Mouse (Mus musculus) macrophage (primary cell): ENCODE data around the gene Fam110a. TPM values are rescaled to one million over a fixed set of nuclear protein-coding genes. Genes with fewer than 3 reads are reported as not detected.
"Not testable (repeated sequence)": the region's sequence is repeated elsewhere in the genome, so short reads cannot be mapped to it uniquely, and the experiment has no call there.

Experiments
- H3K27ac ChIP-seq: fragments of 350-480 bp; formaldehyde crosslinking; 2 replicates; pipeline ENCODE4 v1.9.0; 2021
- H3K36me3 ChIP-seq: fragments of 350-480 bp; formaldehyde crosslinking; 2 replicates; pipeline ENCODE4 v1.9.0; 2021; ENCODE audit errors: inconsistent target
- H3K4me3 ChIP-seq: fragments of 350-480 bp; formaldehyde crosslinking; 2 replicates; pipeline ENCODE4 v1.9.0; 2021; ENCODE audit errors: inconsistent target
- H3K79me2 ChIP-seq: fragments of 350-480 bp; formaldehyde crosslinking; 2 replicates; pipeline ENCODE4 v1.9.0; 2021; ENCODE audit errors: inconsistent target
- WGBS: methylation state at CpG from one replicate; pipeline ENCODE4 v1.1.7; 2026; ENCODE audit warnings: inconsistent platforms; ENCODE audit not compliant: missing documents; 5-methylcytosine and 5-hydroxymethylcytosine counted together
- polyA plus RNA-seq: library from polyadenylated mRNA; stranded (reverse); fragments of 250-400 nt; gene quantifications from 3 replicates; pipeline ENCODE4 v1.2.4, GENCODE M21; 2018; ENCODE audit warnings: inconsistent platforms

Fam110a gene
- polyA plus RNA-seq, 1 experiment from 2014 or later = 4.8 TPM

DNA sequence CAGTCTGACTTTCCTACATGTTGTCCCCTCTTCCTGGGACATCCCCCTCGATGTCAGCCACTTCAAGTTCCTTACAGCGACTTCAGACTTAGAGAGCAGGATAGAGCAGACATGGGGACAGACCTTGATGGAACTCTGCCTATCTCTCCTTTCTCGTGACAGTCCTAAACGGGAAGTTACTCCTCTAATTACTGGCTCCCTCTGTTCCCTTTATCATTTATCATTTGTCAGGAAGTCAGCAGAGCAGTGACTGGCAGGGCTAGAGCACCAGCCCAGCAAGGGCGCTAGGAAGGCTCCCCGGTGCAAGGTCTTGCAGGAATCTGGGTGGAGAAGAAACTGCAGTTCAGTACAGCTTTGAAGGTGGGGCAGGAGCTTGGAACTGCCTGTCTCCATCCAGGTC is 22.5 kb upstream of the Fam110a start:
- H3K36me3 ChIP-seq = no peaks in the 10 kb centered on the region
- no peak overlapping the region for H3K27ac ChIP-seq
- H3K79me2 ChIP-seq = no peaks in the 10 kb centered on the region
- H3K4me3 ChIP-seq = no peak overlapping the region
- 7% methylated on average over 6 of the region's 6 CpGs for WGBS

GRCm38 (mm10) chr2:152000735-152001134 is 20.7 kb upstream of the Fam110a start:
- no peaks in the 10 kb centered on the region for H3K79me2 ChIP-seq
- H3K27ac ChIP-seq = no peak overlapping the region
- WGBS = 93% methylated on average over 4 of the region's 6 CpGs
- no peaks in the 10 kb centered on the region for H3K36me3 ChIP-seq
- no peak overlapping the region for H3K4me3 ChIP-seq

DNA sequence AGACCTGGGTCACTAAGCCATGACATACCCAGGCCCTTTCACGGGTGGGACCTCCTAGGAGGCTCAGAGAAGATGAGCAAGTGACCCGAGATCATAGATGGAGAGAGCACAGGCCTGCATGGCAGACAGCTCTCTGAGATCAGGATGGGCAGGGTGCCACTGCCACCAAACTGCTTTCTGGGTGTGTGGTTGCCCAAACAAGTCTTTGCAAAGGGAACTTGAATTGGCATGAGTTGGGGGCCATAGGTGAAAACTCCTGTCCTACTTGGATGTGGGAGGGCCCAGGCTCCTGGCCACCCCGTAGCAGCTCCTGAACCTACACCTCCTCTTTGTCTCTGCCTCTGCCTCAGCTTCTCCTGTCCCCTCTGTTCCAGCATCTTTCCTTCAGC is 20.3 kb upstream of the Fam110a start:
- 74% methylated on average over 3 of the region's 3 CpGs for WGBS
- Histone ChIP-seq H3K4me3 (no peak overlapping the region), H3K27ac (no peak overlapping the region), H3K36me3 (no peaks in the 10 kb centered on the region), H3K79me2 (no peaks in the 10 kb centered on the region)

DNA sequence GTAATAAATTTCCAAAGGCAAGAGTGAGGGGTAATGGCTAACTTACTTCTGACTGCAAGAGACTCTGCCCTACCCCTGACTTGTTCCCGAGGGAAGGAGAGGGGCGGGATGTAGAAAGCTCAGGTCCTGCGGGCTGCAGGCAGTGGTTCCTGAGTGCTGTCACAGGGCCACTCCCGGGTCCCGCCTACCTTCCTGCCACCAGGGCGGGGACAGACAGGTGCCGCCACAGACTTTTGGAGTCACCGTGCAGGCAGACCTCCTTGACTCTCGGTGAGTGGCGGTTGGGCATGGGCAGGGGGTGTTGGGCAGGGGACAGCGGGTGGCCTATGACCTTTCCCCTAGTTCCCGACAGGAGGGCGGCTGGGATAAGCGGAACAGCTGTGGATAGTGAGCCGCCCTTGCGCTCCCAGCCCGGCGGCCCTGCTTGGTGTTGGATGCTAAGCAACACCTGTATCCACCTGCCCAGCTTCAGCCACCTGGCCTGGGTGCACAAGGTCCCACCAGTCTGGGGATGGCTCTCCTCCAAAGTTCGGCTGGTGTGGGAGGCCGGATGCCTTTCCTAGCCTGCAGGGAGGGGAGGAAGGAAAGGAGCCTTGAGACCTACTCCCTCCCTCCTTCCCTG is 19.8 kb upstream of the Fam110a start:
- Histone ChIP-seq H3K36me3 (no peaks in the 10 kb centered on the region), H3K4me3 (no peak overlapping the region), H3K79me2 (no peaks in the 10 kb centered on the region), H3K27ac (no peak overlapping the region)
- 75% methylated on average over 20 of the region's 20 CpGs for WGBS

- Histone ChIP-seq H3K4me3 (no peak overlapping the region), H3K27ac (no peak overlapping the region), H3K36me3 (no peaks in the 10 kb centered on the region), H3K79me2 (no peaks in the 10 kb centered on the region)
- 90% methylated on average over 4 of the region's 4 CpGs for WGBS
Observed at GRCm38 (mm10) chr2:151998932-151999331, 18.9 kb upstream of the Fam110a start.

DNA sequence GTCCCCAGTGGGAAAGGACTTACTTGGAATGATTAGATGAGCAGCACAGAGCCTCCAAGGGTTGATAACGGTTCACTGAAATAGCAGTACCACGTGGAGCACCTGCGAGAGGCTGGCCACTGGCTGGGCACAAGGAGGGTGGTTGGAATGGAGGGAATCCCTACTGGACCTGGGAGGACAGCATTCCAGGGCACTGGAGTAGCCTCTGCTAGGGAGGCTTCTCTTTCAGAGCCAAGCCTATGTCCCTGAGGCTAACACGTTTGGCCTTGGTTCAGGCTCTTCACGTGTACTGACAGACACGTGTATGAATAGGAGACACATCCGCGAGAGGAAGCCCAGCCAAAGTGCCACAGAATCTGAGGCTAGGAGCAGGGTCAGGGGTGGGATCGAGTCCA is 18.5 kb upstream of the Fam110a start:
- WGBS = 92% methylated on average over 9 of the region's 9 CpGs
- no peaks in the 10 kb centered on the region for H3K36me3 ChIP-seq
- H3K4me3 ChIP-seq = no peak overlapping the region
- no peaks in the 10 kb centered on the region for H3K79me2 ChIP-seq
- H3K27ac ChIP-seq = no peak overlapping the region

GRCm38 (mm10) chr2:151997776-151998504 is 17.9 kb upstream of the Fam110a start:
- no peak overlapping the region for H3K4me3 ChIP-seq
- no peaks in the 10 kb centered on the region for H3K79me2 ChIP-seq
- H3K27ac ChIP-seq = no peak overlapping the region
- no peaks in the 10 kb centered on the region for H3K36me3 ChIP-seq
- 88% methylated on average over 8 of the region's 8 CpGs for WGBS

DNA sequence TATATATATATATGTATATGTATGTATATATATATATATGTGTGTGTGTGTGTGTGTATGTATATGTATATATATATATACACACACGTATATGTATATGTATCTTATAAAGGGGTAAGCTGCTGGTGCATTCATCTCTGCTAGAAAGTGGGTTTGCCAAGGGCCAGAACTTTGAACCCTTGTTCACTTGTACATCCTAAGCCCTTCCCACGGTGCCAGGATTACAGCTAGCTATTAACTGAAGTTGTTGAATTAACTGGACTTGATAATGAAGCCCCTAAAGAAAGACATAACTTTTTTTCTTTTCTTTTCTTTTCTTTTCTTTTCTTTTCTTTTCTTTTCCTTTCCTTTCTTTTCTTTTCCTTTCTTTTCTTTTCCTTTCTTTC is 17.2 kb upstream of the Fam110a start:
- 75% methylated on average over 2 of the region's 2 CpGs for WGBS
- H3K4me3 ChIP-seq, H3K36me3 ChIP-seq, H3K79me2 ChIP-seq, H3K27ac ChIP-seq: not testable (repeated sequence)

DNA sequence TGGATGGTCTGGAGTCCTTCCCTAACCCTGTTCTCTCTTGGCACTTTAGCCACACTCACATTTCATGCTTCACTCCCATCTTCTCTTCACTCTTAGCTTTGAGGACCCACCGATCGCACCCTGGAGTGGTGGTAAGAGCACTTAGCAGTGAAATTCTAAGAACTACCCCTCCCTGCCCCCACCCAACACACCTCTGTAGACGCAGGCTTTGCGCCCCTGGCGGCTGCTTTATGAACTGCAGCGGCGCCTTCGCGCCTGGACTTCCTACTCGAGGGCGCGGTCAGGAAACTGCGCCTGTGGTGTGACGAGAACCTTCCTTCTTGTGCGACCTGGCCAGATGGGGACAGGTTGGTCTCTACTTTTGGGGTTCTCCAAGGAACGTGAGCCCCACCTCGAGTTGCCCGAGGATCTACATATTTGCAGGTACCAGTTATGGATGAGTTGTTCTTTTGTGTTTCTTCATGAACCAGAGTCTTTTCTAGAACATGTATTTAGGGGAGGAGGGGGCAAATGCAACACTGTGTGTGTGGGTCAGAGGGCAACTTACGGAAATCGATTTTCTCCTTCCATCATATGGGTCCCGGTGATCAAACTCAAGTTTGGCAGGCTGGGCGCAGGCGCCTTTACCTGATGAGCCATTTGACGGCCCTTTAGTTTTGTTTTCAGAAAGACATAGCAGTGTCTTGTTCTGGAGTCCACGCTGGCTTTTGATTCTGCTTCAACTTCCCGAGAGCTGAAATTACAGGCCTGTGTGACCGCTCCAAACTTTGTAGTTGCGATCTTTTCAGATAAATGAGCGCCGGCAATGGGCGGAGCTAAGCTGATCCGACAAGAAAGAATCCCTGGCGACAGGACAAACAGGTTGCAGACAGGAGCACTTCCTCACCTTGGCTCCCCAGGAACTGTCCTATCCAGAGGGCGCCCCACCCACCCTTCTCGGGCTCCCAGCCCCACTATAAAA is 16.5 kb upstream of the Fam110a start, which contains the start of gene Slc52a3:
Gene Slc52a3 (plus strand): TSS at position 283 of the 961 bp plus-strand sequence.
- Histone ChIP-seq H3K27ac (no peak within 1 kb of the TSS), H3K36me3 (no peaks in the 10 kb centered on the region), H3K4me3 (no peak within 1 kb of the TSS; the same call in 1 of the 2 replicates), H3K79me2 (no peaks in the 10 kb centered on the region)
- WGBS = 14% methylated on average over 34 of the region's 35 CpGs

GRCm38 (mm10) chr2:151994350-151995122 is 14.5 kb upstream of the Fam110a start:
- no peaks in the 10 kb centered on the region for H3K36me3 ChIP-seq
- no peaks in the 10 kb centered on the region for H3K79me2 ChIP-seq
- peak overlapping the region; percentile 45 for H3K27ac ChIP-seq
- WGBS = 4% methylated on average over 22 of the region's 22 CpGs
- peak overlapping the region; percentile 3; the same call in 1 of the 2 replicates for H3K4me3 ChIP-seq

GRCm38 (mm10) chr2:151991446-151991845 is 11.4 kb upstream of the Fam110a start:
- H3K79me2 ChIP-seq = no peaks in the 10 kb centered on the region
- H3K36me3 ChIP-seq = no peaks in the 10 kb centered on the region
- H3K27ac ChIP-seq = no peak overlapping the region
- 84% methylated on average over 5 of the region's 5 CpGs for WGBS
- no peak overlapping the region for H3K4me3 ChIP-seq

- Histone ChIP-seq H3K79me2 (no peaks in the 10 kb centered on the region), H3K27ac (no peak overlapping the region), H3K4me3 (no peak overlapping the region), H3K36me3 (no peaks in the 10 kb centered on the region)
- 75% methylated on average over 1 of the region's 1 CpGs for WGBS
Observed at GRCm38 (mm10) chr2:151990985-151991394, 11.0 kb upstream of the Fam110a start.

- Histone ChIP-seq H3K27ac (no peak overlapping the region), H3K4me3 (no peak overlapping the region), H3K79me2 (no peaks in the 10 kb centered on the region), H3K36me3 (no peaks in the 10 kb centered on the region)
- WGBS = 86% methylated on average over 2 of the region's 2 CpGs
Observed at GRCm38 (mm10) chr2:151988978-151989377, 9.0 kb upstream of the Fam110a start.

DNA sequence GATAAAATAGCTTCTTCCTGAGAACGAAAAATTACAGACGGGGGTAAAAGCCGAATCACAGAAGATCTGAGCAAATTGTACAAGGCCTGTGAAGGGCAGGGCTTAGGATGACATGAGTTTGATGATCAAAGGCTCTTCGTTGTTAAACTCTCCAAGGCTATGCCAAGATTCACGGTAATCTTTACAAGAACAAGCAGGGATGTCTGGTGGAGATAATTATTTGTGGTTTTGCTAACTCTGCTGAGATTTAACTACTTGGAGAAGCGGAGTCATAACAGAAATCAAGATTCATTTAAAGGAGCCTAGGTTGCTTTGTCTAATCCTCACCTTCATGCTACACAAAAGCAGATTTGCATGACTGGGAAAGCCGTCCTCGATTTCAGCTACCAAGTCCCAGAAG is 6.9 kb upstream of the Fam110a start:
- Histone ChIP-seq H3K27ac (no peak overlapping the region), H3K36me3 (no peaks in the 10 kb centered on the region), H3K4me3 (no peak overlapping the region), H3K79me2 (no peaks in the 10 kb centered on the region)
- WGBS = 96% methylated on average over 8 of the region's 8 CpGs
